Mouse (Mus musculus): Measurements from ENCODE around the gene Piezo1. TPM values are rescaled to one million over a fixed set of nuclear protein-coding genes. Genes with fewer than 3 reads are reported as not detected.

Gene Piezo1
- polyA plus RNA-seq, 1 experiment = 32.1 TPM

DNA sequence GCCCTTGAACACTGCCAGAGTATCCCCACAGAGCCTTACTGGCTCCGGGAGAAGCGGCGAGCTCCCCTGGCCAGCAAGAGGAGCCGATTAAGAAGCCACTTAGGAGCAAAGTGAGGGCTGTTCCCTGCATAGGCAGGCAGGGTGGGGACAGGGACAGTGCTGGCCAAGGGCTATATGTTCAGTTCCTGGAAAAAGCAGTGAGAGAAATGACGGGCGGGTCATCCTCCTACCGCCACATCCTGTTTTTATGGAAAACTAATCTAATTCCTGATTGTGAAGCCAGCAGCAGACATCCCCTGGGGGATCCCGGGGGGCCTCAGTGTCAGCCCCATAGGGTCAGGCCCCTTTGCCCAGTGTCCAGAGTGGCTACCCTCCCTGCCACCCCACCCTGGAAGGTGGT, 19.8 kb downstream of the Piezo1 start:
- H3K27ac ChIP-seq (ENCODE audit: insufficient read depth, low read depth, low read length) = no peak overlapping the region
- H3K4me3 ChIP-seq (ENCODE audit: insufficient read depth, low read length) = no peak overlapping the region
- TF ChIP-seq POLR2A (IDR thresholded peaks at IDR 0.05; ENCODE audit: borderline replicate concordance, low read depth, low read length) = no peak
- TF ChIP-seq CTCF (IDR thresholded peaks at IDR 0.05; ENCODE audit: low read depth, low read length) = no peak
- H3K4me1 ChIP-seq (ENCODE audit: control insufficient read depth, insufficient read depth, low read length) = peaks cover 2% of the 10 kb centered on the region; the same call in 1 of the 2 replicates

- peaks cover 9% of the 10 kb centered on the region for H3K4me1 ChIP-seq (ENCODE audit: control insufficient read depth, insufficient read depth, low read length)
- H3K27ac ChIP-seq (ENCODE audit: insufficient read depth, low read depth, low read length) = no peak overlapping the region
- TF ChIP-seq CTCF (IDR thresholded peaks at IDR 0.05; ENCODE audit: low read depth, low read length) (no peak), POLR2A (IDR thresholded peaks at IDR 0.05; ENCODE audit: borderline replicate concordance, low read depth, low read length) (no peak)
- no peak overlapping the region for H3K4me3 ChIP-seq (ENCODE audit: insufficient read depth, low read length)
Measured at GRCm38 (mm10) chr8:122529159-122529558, 22.0 kb downstream of the Piezo1 start.

- H3K4me1 ChIP-seq (ENCODE audit: control insufficient read depth, insufficient read depth, low read length) = peaks cover 21% of the 10 kb centered on the region
- no peak overlapping the region for H3K27ac ChIP-seq (ENCODE audit: insufficient read depth, low read depth, low read length)
- H3K4me3 ChIP-seq (ENCODE audit: insufficient read depth, low read length) = no peak overlapping the region
- TF ChIP-seq POLR2A (IDR thresholded peaks at IDR 0.05; ENCODE audit: borderline replicate concordance, low read depth, low read length) (no peak), CTCF (IDR thresholded peaks at IDR 0.05; ENCODE audit: low read depth, low read length) (no peak)
Measured at GRCm38 (mm10) chr8:122527937-122528336, 23.2 kb downstream of the Piezo1 start.

DNA sequence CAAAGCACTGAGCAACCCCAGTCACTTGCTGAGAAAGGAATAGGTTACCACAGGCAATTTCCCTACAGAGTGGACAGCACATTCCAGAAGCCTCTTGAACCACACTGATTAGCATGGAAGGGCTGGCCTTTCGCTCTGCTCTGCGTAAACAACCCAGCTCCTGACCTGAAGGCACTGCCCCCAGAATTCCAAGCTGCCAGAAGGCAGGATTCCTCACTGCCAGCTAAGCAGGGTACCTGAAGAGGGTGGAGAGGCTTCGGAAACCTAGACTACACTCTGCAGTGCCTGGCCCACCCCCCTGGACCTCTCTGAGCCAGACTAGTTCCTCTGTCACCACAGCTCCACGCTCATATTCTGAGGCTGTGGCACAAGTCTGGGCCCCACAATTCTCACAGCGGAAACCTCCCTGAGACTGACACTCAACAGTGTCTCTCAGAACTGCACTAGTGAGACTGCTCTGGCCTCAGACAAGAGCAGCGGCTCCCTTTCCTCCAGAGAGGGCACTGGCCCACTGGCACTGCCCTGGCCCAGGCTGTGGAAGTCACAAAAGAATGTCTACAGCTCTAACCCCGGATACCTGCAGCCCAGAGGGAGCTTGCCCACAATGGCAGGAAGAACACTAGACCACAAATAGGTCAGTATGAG, 24.5 kb downstream of the Piezo1 start:
- H3K4me1 ChIP-seq (ENCODE audit: control insufficient read depth, insufficient read depth, low read length) = peaks cover 26% of the 10 kb centered on the region
- TF ChIP-seq CTCF (IDR thresholded peaks at IDR 0.05; ENCODE audit: low read depth, low read length) = no peak
- no peak for TF ChIP-seq POLR2A (IDR thresholded peaks at IDR 0.05; ENCODE audit: borderline replicate concordance, low read depth, low read length)
- H3K27ac ChIP-seq (ENCODE audit: insufficient read depth, low read depth, low read length) = no peak overlapping the region
- no peak overlapping the region for H3K4me3 ChIP-seq (ENCODE audit: insufficient read depth, low read length)

DNA sequence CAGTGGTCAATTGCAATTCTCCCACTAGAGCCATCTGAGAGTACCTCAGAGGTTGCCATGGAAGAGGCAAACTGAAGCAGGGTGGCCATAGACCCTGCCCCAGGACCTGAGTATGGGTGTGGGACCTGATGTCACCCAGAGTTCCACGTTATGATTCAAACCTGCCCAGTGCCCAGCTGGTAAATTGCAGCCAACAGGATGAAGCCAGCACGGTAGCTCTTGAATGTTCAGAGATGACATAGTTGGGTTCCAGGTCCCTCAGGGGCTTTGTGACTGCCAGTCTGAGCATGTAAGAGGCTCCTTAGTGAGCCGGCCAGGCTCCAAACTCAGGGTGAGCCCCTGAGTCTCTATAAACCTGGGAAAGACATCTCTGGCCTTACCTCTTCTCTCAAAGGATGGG, 25.0 kb downstream of the Piezo1 start:
- Histone ChIP-seq H3K27ac (ENCODE audit: insufficient read depth, low read depth, low read length) (no peak overlapping the region), H3K4me1 (ENCODE audit: control insufficient read depth, insufficient read depth, low read length) (peaks cover 23% of the 10 kb centered on the region), H3K4me3 (ENCODE audit: insufficient read depth, low read length) (no peak overlapping the region)
- TF ChIP-seq CTCF (IDR thresholded peaks at IDR 0.05; ENCODE audit: low read depth, low read length) (no peak), POLR2A (IDR thresholded peaks at IDR 0.05; ENCODE audit: borderline replicate concordance, low read depth, low read length) (no peak)

GRCm38 (mm10) chr8:122525004-122525403, 26.1 kb downstream of the Piezo1 start:
- TF ChIP-seq POLR2A (IDR thresholded peaks at IDR 0.05; ENCODE audit: borderline replicate concordance, low read depth, low read length) = no peak
- no peak for TF ChIP-seq CTCF (IDR thresholded peaks at IDR 0.05; ENCODE audit: low read depth, low read length)
- H3K27ac ChIP-seq (ENCODE audit: insufficient read depth, low read depth, low read length) = no peak overlapping the region
- H3K4me3 ChIP-seq (ENCODE audit: insufficient read depth, low read length) = no peak overlapping the region
- peaks cover 23% of the 10 kb centered on the region for H3K4me1 ChIP-seq (ENCODE audit: control insufficient read depth, insufficient read depth, low read length)

- TF ChIP-seq CTCF (IDR thresholded peaks at IDR 0.05; ENCODE audit: low read depth, low read length) = no peak
- no peak for TF ChIP-seq POLR2A (IDR thresholded peaks at IDR 0.05; ENCODE audit: borderline replicate concordance, low read depth, low read length)
- no peak overlapping the region for H3K4me3 ChIP-seq (ENCODE audit: insufficient read depth, low read length)
- peak overlapping the region; percentile 85; the same call in 1 of the 2 replicates for H3K27ac ChIP-seq (ENCODE audit: insufficient read depth, low read depth, low read length)
- peaks cover 23% of the 10 kb centered on the region for H3K4me1 ChIP-seq (ENCODE audit: control insufficient read depth, insufficient read depth, low read length)
Measured at GRCm38 (mm10) chr8:122524506-122524905, 26.6 kb downstream of the Piezo1 start.

DNA sequence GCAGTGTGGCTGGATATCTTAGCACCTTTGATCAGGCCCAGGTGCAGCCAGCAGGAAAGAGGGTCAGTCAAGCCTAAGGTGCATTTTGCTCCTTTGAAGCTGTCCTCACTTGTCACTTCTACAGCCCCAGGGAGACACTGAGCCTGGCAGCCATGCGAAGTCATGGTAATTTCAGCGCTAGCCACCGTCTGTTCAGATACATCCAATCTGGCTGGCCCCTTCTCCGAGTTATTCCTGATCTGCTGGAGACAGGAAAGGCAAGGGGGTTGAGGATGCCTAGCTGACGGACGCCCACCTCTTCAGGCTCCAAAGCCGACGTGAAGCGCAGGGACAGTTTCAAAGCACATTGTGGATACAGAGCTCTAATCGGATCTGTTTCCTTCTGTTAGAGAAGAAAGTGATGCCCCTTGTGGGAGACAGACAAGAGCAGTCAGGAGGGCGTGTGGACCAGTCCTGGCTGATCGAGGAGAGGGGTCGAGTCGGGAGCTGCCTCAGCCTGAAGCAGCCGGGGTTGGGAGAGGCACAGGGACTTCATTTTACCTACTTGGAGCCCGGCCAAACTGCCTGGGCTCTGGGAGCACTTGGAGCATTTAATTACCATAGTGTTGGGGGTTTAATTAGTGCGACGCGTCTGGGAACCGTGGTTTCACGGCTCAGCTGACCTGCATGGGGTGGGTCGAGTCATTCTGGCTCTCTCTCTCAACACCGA, 27.3 kb downstream of the Piezo1 start:
- TF ChIP-seq POLR2A (IDR thresholded peaks at IDR 0.05; ENCODE audit: borderline replicate concordance, low read depth, low read length) (no peak), CTCF (IDR thresholded peaks at IDR 0.05; ENCODE audit: low read depth, low read length) (no peak)
- Histone ChIP-seq H3K4me1 (ENCODE audit: control insufficient read depth, insufficient read depth, low read length) (peaks cover 26% of the 10 kb centered on the region), H3K27ac (ENCODE audit: insufficient read depth, low read depth, low read length) (peak overlapping the region; percentile 85), H3K4me3 (ENCODE audit: insufficient read depth, low read length) (no peak overlapping the region)

DNA sequence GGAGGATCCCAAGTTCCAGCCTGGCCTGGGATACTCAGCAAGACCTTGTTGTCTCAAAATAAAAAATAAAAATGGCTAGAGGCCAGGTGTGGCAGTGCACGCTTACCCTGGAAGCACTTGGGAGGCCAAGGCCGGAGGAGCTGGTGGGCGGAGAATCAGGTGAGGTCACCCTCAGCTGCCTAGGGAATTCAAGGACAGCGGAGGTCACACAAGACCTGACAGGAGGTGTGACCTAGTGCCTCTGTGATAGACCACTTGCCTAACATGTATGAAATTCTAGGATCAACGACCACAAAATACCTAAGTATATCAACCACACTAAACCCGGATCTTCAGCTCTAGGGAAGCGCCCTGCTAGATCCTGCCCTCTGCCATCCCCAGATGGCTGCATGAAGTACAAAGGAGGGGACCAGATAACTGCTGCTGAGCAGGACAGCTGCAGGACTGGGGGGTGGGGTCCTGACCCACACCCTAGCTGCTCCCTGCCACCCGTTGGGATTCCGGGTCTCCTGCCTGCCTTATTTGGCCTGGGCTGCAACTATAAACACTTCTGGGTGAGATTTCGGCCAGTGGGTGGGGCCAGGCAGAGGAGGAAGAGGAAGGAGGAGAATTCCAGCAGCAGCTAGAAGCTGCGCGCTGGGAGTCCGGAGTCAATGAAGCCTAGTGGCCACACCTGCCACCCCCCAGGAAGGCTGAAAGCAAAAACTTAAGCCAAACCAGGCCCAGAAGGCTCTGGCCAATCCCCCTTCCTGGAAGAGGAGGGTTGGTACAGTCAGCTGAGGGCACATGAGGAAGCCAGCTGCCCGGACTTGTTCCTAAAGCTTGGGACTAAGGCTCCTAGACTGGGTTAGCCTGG, 28.1 kb downstream of the Piezo1 start:
- peak overlapping the region; percentile 85 for H3K27ac ChIP-seq (ENCODE audit: insufficient read depth, low read depth, low read length)
- no peak overlapping the region for H3K4me3 ChIP-seq (ENCODE audit: insufficient read depth, low read length)
- H3K4me1 ChIP-seq (ENCODE audit: control insufficient read depth, insufficient read depth, low read length) = peaks cover 32% of the 10 kb centered on the region
- no peak for TF ChIP-seq POLR2A (IDR thresholded peaks at IDR 0.05; ENCODE audit: borderline replicate concordance, low read depth, low read length)
- no peak for TF ChIP-seq CTCF (IDR thresholded peaks at IDR 0.05; ENCODE audit: low read depth, low read length)

All from bone marrow macrophage, adult 2 months (primary cell).